ENCODE assay signal across 30 mouse cellular contexts in the genomic region with DNA sequence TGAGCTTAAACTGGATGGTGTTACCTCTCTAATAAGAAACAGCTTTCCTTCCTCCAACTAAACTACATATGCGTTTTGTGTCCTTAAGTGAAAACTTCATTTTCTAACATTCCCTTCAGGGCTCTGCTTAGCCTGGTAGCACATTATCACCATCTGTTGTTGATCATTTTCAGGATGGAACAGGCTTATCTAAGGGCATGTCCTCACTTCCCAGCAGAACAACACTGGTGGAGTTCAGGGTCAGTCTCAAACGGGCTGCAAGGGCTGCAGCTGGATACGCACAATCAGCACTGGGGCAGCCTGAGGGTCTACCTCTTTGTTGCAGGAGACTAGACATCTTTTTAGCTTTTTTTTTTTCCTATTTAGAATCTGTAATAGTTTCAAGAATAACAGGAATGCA. TPM values are rescaled to one million over a fixed set of nuclear protein-coding genes. Genes with fewer than 3 reads are reported as not detected.
A peak's percentile ranks its signal among the peaks of the same experiment; 100 is the strongest.
DNase-seq lines count a peak whose midpoint lies in the region; ATAC-seq and TF ChIP-seq lines count a peak whose summit lies in the region.
"Had no signal": no experiment of that assay in that cellular context is flagged by ENCODE, and none has a peak within 500 bp of the region (broad histone marks: within the 10 kb centered on the region; RNA-seq: fewer than 3 reads in every experiment).

No protein-coding gene starts in this region.

- H3K9me3 ChIP-seq in kidney, postnatal 0 days (replicated peaks; ENCODE audit: low read length): no peaks in the 10 kb centered on the region
- peaks cover 3% of the 10 kb centered on the region; the same call in 1 of the 2 replicates for H3K9me3 ChIP-seq in embryonic facial prominence, embryonic 10.5 days
- H3K9me3 ChIP-seq in limb, embryonic 14.5 days (ENCODE audit: control insufficient read depth, low read length): peaks cover 2% of the 10 kb centered on the region; the same call in 1 of the 2 replicates
- H3K9me3 ChIP-seq: embryonic facial prominence, embryonic 15.5 days; forebrain, embryonic 10.5 days; heart, embryonic 10.5 days; hindbrain, embryonic 13.5 days had no signal

- peak; percentile 2 for DNase-seq in kidney, postnatal 0 days (ENCODE audit: low spot score)
- no peak for DNase-seq in kidney, postnatal 36 days
- peak; percentile 63 for DNase-seq in embryonic facial prominence, embryonic 10.5 days (ENCODE audit: low spot score)
- DNase-seq in hindlimb bud, embryonic 11.5 days (ENCODE audit: extremely low spot score, low read depth, low spot score): peak; percentile 30
- DNase-seq in limb, embryonic 14.5 days (ENCODE audit: low spot score): peak; percentile 4
- DNase-seq in layer of hippocampus, postnatal 25 days (ENCODE audit: extremely low spot score in 1 of 2, low spot score in 1 of 2): no peak
- no peak for DNase-seq in spleen, postnatal 14 days (ENCODE audit: low spot score in 2 of 2)
- DNase-seq: adrenal gland, postnatal 14 days; cerebellum, adult 11-12 months; cerebellum, adult 9-10 months; cerebellum, postnatal 25 days; gastrocnemius, postnatal 10 days; heart, adult 18-20 months; heart, postnatal 10 days; heart, postnatal 4 days had no signal

- no peaks in the 10 kb centered on the region for H3K27me3 ChIP-seq in kidney, postnatal 0 days (ENCODE audit: insufficient read depth, low read length)
- no peaks in the 10 kb centered on the region for H3K27me3 ChIP-seq in embryonic facial prominence, embryonic 10.5 days (replicated peaks; ENCODE audit: low read depth, poor library complexity, severe bottlenecking)
- no peaks in the 10 kb centered on the region for H3K27me3 ChIP-seq in limb, embryonic 14.5 days (ENCODE audit: control insufficient read depth, insufficient read depth, low read length)
- H3K27me3 ChIP-seq: CH12.LX; embryonic facial prominence, embryonic 15.5 days; hindbrain, embryonic 13.5 days had no signal

- no peak for ATAC-seq in kidney, postnatal 0 days (replicated peaks; ENCODE audit: low FRiP score, low read depth)
- ATAC-seq in limb, embryonic 14.5 days (ENCODE audit: low FRiP score, low read depth): no peak
- no peak for ATAC-seq in frontal cortex, adult (ENCODE audit: low TSS enrichment)
- ATAC-seq: activated CD4-positive, CD25-positive, alpha-beta regulatory T cell, adult 4 months; forebrain, embryonic 14.5 days; Patski had no signal

- no peak overlapping the region for H3K27ac ChIP-seq in kidney, postnatal 0 days
- no peak overlapping the region for H3K27ac ChIP-seq in embryonic facial prominence, embryonic 10.5 days (replicated peaks)
- H3K27ac ChIP-seq in limb, embryonic 14.5 days (replicated peaks; ENCODE audit: low read depth, low read length): no peak overlapping the region
- H3K27ac ChIP-seq: embryonic facial prominence, embryonic 15.5 days; forebrain, embryonic 10.5 days; heart, embryonic 10.5 days; hindbrain, embryonic 13.5 days had no signal

- no peaks in the 10 kb centered on the region for H3K36me3 ChIP-seq in kidney, postnatal 0 days (ENCODE audit: insufficient read depth, low read length)
- H3K36me3 ChIP-seq in embryonic facial prominence, embryonic 10.5 days (replicated peaks): no peaks in the 10 kb centered on the region
- no peaks in the 10 kb centered on the region for H3K36me3 ChIP-seq in limb, embryonic 14.5 days (ENCODE audit: control insufficient read depth, insufficient read depth, low read length)
- H3K36me3 ChIP-seq: embryonic facial prominence, embryonic 15.5 days; forebrain, embryonic 10.5 days; heart, embryonic 10.5 days; hindbrain, embryonic 13.5 days had no signal

- TF ChIP-seq CTCF in kidney, postnatal 0 days (IDR thresholded peaks at IDR 0.05; ENCODE audit: low read depth): no peak

- no peaks in the 10 kb centered on the region for H3K4me1 ChIP-seq in kidney, postnatal 0 days (replicated peaks; ENCODE audit: insufficient read depth, low read length)
- peaks cover 6% of the 10 kb centered on the region for H3K4me1 ChIP-seq in embryonic facial prominence, embryonic 10.5 days
- H3K4me1 ChIP-seq in limb, embryonic 14.5 days (ENCODE audit: control insufficient read depth, insufficient read depth, low read length): no peaks in the 10 kb centered on the region
- H3K4me1 ChIP-seq: embryonic facial prominence, embryonic 15.5 days; forebrain, embryonic 10.5 days; heart, embryonic 10.5 days; hindbrain, embryonic 13.5 days had no signal

- H3K9ac ChIP-seq in kidney, postnatal 0 days (ENCODE audit: low read depth, low read length): no peak overlapping the region
- no peak overlapping the region for H3K9ac ChIP-seq in limb, embryonic 14.5 days (ENCODE audit: low read depth, low read length, severe bottlenecking)
- H3K9ac ChIP-seq: embryonic facial prominence, embryonic 15.5 days; hindbrain, embryonic 13.5 days had no signal

- no peak for TF ChIP-seq POLR2A in limb, embryonic 14.5 days (IDR thresholded peaks at IDR 0.05; ENCODE audit: borderline replicate concordance, extremely low read depth, insufficient read depth, insufficient read length)

- 62% methylated on average over 3 of the region's 3 CpGs for WGBS in kidney, postnatal 0 days
- 40% methylated on average over 3 of the region's 3 CpGs for whole genome bisulfite sequencing in embryonic facial prominence, embryonic 10.5 days
- 28% methylated on average over 3 of the region's 3 CpGs for WGBS in limb, embryonic 14.5 days

- no peak overlapping the region for H3K4me2 ChIP-seq in kidney, postnatal 0 days (ENCODE audit: low read length)
- no peak overlapping the region for H3K4me2 ChIP-seq in limb, embryonic 14.5 days (replicated peaks; ENCODE audit: low read depth, low read length, severe bottlenecking)
- H3K4me2 ChIP-seq: embryonic facial prominence, embryonic 15.5 days; hindbrain, embryonic 13.5 days had no signal

- H3K4me3 ChIP-seq in kidney, postnatal 0 days (replicated peaks; ENCODE audit: low read depth, low read length): no peak overlapping the region
- no peak overlapping the region for H3K4me3 ChIP-seq in embryonic facial prominence, embryonic 10.5 days
- H3K4me3 ChIP-seq in limb, embryonic 14.5 days (replicated peaks; ENCODE audit: low read length): no peak overlapping the region
- H3K4me3 ChIP-seq: embryonic facial prominence, embryonic 15.5 days; erythroblast, embryonic 14.5 days; forebrain, embryonic 10.5 days; heart, embryonic 10.5 days; hindbrain, embryonic 13.5 days had no signal

RNA-seq across cellular contexts. Expression of a gene that starts 39.7 kb away (rescaled TPM):
- not detected in 2 replicates for polyA plus RNA-seq in kidney, postnatal 0 days (2015; fragmentation: Nextera tagmentation; extraction: Ambion mirVana)
- not detected in 2 replicates for polyA plus RNA-seq in embryonic facial prominence, embryonic 10.5 days (2016; fragmentation: Nextera tagmentation; extraction: Ambion mirVana)
- polyA plus RNA-seq in limb, embryonic 14.5 days (2012; rRNA removed): not detected in 2 replicates
- polyA plus RNA-seq in limb, embryonic 14.5 days (2014; fragmentation: Nextera tagmentation; extraction: Ambion mirVana): not detected in 2 replicates
- total RNA-seq in layer of hippocampus, postnatal 25 days (2021): not detected
- total RNA-seq: adrenal gland, adult 18-20 months; adrenal gland, postnatal 14 days; CH12.LX; gastrocnemius, postnatal 10 days; gastrocnemius, postnatal 4 days; heart, adult 18-20 months; heart, postnatal 10 days; heart, postnatal 4 days had no signal
- polyA plus RNA-seq: activated CD4-positive, CD25-positive, alpha-beta regulatory T cell, adult 4 months; cortical plate, adult 2 months; embryonic facial prominence, embryonic 15.5 days; erythroblast, embryonic 14.5 days; forebrain, embryonic 10.5 days; forebrain, embryonic 14.5 days; frontal cortex, adult 2 months; heart, embryonic 10.5 days; heart, embryonic 14.5 days; hindbrain, embryonic 13.5 days; Patski had no signal

Comparison
In these comparisons a context has a peak if more than half of its experiments do, and no peak if none do; other contexts are left out.
1. DNase-seq: peak in kidney, postnatal 0 days (single experiment), embryonic facial prominence, embryonic 10.5 days (single experiment), hindlimb bud, embryonic 11.5 days (single experiment) and limb, embryonic 14.5 days (single experiment); none in kidney, postnatal 36 days (0 of 2), layer of hippocampus, postnatal 25 days (0 of 2) and spleen, postnatal 14 days (0 of 2).